Mouse (Mus musculus) stomach, postnatal 0 days (tissue): ENCODE measurements around the gene Sec22c. TPM values are rescaled to one million over a fixed set of nuclear protein-coding genes. Genes with fewer than 3 reads are reported as not detected.

Experiments used
- ATAC-seq: fragments of 200-750 bp; cut with Nextera tagmentation; 2 replicates; pipeline ENCODE4 v1.8.0; 2017; ENCODE audit not compliant: low FRiP score, low TSS enrichment
- DNase-seq: peaks from one replicate; pipeline ENCODE4 v3.0.0-alpha.2; 2016; ENCODE audit warnings: low spot score
- H3K27ac ChIP-seq: fragments of 300-500 bp; sonication (generic); replicated peaks from 2 replicates; pipeline ENCODE4 v1.5.1; 2014; ENCODE audit warnings: mild to moderate bottlenecking, control low read depth
- H3K27me3 ChIP-seq: fragments of 300-500 bp; sonication (generic); 2 replicates; pipeline ENCODE4 v1.6.1; 2014; ENCODE audit warnings: low read length; ENCODE audit not compliant: control insufficient read depth, insufficient read depth
- H3K36me3 ChIP-seq: fragments of 300-500 bp; sonication (generic); 2 replicates; pipeline ENCODE4 v1.6.1; 2014; ENCODE audit warnings: low read length, mixed read lengths; ENCODE audit not compliant: control insufficient read depth, insufficient read depth
- H3K4me1 ChIP-seq: fragments of 300-500 bp; sonication (generic); replicated peaks from 2 replicates; pipeline ENCODE4 v1.6.1; 2014; ENCODE audit warnings: antibody characterized with exemption; ENCODE audit not compliant: control insufficient read depth, insufficient read depth
- H3K4me2 ChIP-seq: fragments of 300-500 bp; sonication (generic); replicated peaks from 2 replicates; pipeline ENCODE4 v1.6.1; 2014; ENCODE audit warnings: low read depth, mild to moderate bottlenecking, control low read depth, moderate library complexity
- H3K4me3 ChIP-seq: fragments of 300-500 bp; sonication (generic); 2 replicates; pipeline ENCODE4 v1.5.1; 2014; ENCODE audit warnings: low read depth, low read length, control low read depth
- H3K9ac ChIP-seq: fragments of 300-500 bp; sonication (generic); 2 replicates; pipeline ENCODE4 v1.6.1; 2014; ENCODE audit warnings: mild to moderate bottlenecking, low read length, control low read depth, mixed read lengths
- H3K9me3 ChIP-seq: fragments of 300-500 bp; sonication (generic); 2 replicates; pipeline ENCODE4 v1.6.1; 2016; ENCODE audit warnings: low read length; ENCODE audit not compliant: control insufficient read depth
- CTCF ChIP-seq: IDR thresholded peaks from 2 replicates; pipeline ENCODE4 v1.5.1; 2016; ENCODE audit warnings: antibody characterized with exemption, low read depth, mild to moderate bottlenecking, moderate library complexity
- EP300 ChIP-seq: optimal IDR thresholded peaks from 2 replicates; pipeline ENCODE3; 2016; ENCODE audit warnings: antibody characterized with exemption
- WGBS: fragments of 180-500 bp; shearing (Covaris S2); extraction: QIAGEN DNeasy Blood & Tissue Kit; methylation state at CpG from one replicate; pipeline ENCODE4 v1.1.7; 2014; 5-methylcytosine and 5-hydroxymethylcytosine counted together
- polyA plus RNA-seq: library from polyadenylated mRNA; unstranded; fragments of >200 nt; fragmentation: Nextera tagmentation; extraction: Ambion mirVana; gene quantifications from 2 replicates; pipeline ENCODE4 v1.2.1, GENCODE M21; 2015

The Sec22c gene
- polyA plus RNA-seq, 1 experiment from 2014 or later = 6.8 TPM

DNA sequence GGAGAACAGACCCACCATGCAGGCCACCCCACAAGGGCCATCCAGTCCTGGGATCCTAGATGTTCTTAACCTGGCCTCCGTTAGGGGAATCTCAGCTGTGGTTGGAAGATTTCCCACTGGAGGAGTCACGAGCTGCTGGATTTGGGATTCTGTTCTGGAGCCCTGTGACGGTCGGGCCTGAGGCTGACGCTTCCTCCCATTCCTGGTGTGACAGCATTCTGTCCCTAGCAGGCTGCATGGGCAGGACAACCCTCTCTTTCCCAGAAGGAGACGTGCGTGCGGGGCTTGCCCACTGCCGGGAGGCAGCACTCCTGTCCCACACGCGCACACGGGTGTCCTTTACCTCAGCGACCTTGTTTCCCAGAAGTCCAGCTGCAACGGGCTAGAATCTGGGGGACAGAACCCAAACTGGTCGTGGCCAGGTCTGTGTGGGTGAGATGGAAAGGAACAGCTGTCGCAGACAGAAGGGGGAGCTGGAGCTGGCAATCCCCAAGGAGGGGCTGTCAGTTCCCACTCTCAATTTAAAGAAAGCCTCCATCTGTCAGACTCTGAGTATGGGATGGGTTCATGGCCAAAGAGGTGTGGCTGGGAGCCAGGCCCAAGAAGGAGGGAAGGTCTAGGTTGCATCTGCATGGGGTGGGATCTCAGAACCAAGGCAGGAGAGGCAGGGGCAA, 38.2 kb downstream of the Sec22c start:
- ATAC-seq (no peak), DNase-seq (no peak)
- Histone ChIP-seq H3K36me3 (no peaks in the 10 kb centered on the region), H3K9me3 (no peaks in the 10 kb centered on the region), H3K4me2 (no peak overlapping the region), H3K27ac (no peak overlapping the region), H3K27me3 (no peaks in the 10 kb centered on the region), H3K9ac (no peak overlapping the region), H3K4me3 (no peak overlapping the region), H3K4me1 (0 out of 2 replicates have a peak, but pooled peaks cover 2% of the 10 kb centered on the region)
- 57% methylated on average over 16 of the region's 16 CpGs for WGBS
- no peak for TF ChIP-seq EP300
- TF ChIP-seq CTCF = no peak

DNA sequence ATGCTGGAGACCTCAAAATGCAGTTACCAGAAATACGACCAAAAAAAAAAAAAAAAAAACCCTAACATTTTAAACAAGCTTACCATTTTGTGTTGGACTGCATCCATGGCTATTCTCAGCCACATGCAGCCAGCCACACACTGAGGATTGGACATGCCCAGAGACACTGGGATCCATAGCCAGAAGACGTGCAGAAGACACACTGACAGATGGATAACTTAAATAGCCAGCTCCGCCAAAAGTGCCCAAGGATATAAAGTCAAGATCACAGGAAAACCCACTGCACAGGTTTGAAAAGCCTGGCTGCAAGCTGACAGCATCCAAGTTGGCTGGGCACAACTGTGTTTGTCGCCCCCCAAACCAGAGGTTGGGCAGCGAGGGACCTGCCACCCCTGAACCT, 41.2 kb downstream of the Sec22c start:
- Histone ChIP-seq H3K27ac (no peak overlapping the region), H3K9ac (no peak overlapping the region), H3K4me2 (no peak overlapping the region), H3K36me3 (no peaks in the 10 kb centered on the region), H3K9me3 (no peaks in the 10 kb centered on the region), H3K4me1 (no peaks in the 10 kb centered on the region), H3K4me3 (no peak overlapping the region), H3K27me3 (no peaks in the 10 kb centered on the region)
- TF ChIP-seq EP300 = no peak
- no peak for TF ChIP-seq CTCF
- DNase-seq (no peak), ATAC-seq (no peak)
- WGBS = 74% methylated on average over 5 of the region's 5 CpGs

DNA sequence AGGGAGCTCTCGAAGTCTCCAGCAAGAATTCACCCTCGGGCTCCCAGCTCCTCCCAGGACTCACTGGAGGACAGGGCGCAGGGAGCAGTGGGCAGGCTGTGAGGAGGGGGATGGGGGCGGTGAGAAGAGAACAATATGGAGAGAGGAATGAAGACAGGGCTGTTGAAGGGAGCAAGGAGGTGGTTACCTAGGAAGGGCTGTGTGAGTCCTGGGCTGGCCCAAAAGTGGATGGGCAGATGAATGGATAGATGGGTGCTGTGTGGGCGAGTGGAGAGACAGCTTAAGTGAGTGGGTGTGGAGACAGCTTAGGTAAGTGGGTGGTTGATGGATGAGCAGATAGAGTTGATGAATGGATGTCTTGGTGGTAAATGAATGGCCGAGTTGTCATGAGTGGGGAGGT, 41.8 kb downstream of the Sec22c start:
- Histone ChIP-seq H3K27me3 (no peaks in the 10 kb centered on the region), H3K36me3 (no peaks in the 10 kb centered on the region), H3K27ac (no peak overlapping the region), H3K4me3 (no peak overlapping the region), H3K9me3 (no peaks in the 10 kb centered on the region), H3K4me2 (no peak overlapping the region), H3K9ac (no peak overlapping the region), H3K4me1 (no peaks in the 10 kb centered on the region)
- DNase-seq = no peak
- no peak for ATAC-seq
- WGBS = 70% methylated on average over 6 of the region's 6 CpGs
- TF ChIP-seq CTCF (no peak), EP300 (no peak)

DNA sequence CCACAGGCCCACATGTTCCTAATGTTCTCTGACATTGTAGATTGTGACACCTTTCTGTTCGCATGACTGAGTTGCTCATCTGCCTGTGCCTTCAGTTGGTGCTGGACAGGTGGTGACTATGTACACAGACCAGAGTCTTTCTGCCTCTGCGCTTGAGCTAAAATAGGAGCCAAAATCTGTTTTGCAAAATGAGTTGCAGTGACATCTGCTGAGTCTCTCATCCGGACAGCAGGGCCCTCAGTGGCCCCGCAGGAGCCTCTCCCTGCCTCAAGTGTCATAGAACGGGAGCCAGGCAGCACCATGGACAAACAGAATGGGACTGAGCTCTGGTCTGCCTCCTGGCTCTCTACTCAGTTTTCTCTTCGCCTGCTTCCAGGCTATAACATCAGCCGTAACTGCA, 45.5 kb downstream of the Sec22c start:
- Histone ChIP-seq H3K9ac (no peak overlapping the region), H3K36me3 (no peaks in the 10 kb centered on the region), H3K27me3 (no peaks in the 10 kb centered on the region), H3K4me1 (no peaks in the 10 kb centered on the region), H3K4me3 (no peak overlapping the region), H3K4me2 (no peak overlapping the region), H3K27ac (no peak overlapping the region), H3K9me3 (no peaks in the 10 kb centered on the region)
- TF ChIP-seq EP300 (no peak), CTCF (no peak)
- DNase-seq = no peak
- ATAC-seq = no peak
- 75% methylated on average over 7 of the region's 7 CpGs for WGBS

DNA sequence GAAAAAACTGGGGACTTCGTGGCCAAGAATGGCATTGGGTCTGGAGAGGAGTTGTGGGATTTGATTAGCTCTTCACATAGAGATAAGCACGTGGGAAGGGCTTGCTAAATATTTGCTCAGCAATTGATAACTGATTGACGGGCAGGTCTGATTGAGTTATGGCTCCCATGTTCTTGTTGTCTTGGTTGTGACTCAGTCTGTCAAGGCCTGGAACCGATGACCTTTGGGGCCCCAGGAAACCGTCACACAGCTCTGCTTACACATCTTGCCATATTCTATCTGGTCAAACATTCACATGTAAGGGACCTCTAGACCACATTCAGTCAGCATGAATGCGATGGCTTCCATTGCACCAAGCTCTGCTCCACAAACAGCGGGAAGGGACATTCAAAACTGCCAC, 47.0 kb downstream of the Sec22c start:
- Histone ChIP-seq H3K4me1 (no peaks in the 10 kb centered on the region), H3K27me3 (no peaks in the 10 kb centered on the region), H3K4me3 (no peak overlapping the region), H3K36me3 (no peaks in the 10 kb centered on the region), H3K9me3 (no peaks in the 10 kb centered on the region), H3K9ac (no peak overlapping the region), H3K4me2 (no peak overlapping the region), H3K27ac (no peak overlapping the region)
- DNase-seq (no peak), ATAC-seq (no peak)
- no peak for TF ChIP-seq CTCF
- no peak for TF ChIP-seq EP300
- 54% methylated on average over 7 of the region's 7 CpGs for WGBS

DNA sequence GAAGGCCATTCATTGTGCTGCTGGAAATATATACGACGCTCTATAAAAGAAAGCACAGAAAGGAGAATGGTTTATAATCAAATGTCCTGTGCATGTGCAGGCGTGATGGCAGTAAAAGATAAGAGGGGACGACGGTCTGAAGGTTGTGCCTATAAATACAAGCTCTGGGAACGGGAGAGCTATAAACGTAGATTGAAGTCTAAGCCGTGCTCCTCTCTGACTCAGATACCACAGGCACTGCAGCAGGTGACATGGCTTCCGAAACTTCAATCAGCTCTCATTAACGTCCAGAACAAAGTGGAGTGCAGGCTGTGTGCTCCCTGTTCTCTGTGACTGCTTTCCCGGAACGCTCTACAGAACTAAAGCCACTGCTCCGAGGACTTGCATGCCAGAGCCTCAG, 48.1 kb downstream of the Sec22c start:
- Histone ChIP-seq H3K4me3 (no peak overlapping the region), H3K27ac (no peak overlapping the region), H3K4me2 (no peak overlapping the region), H3K9me3 (no peaks in the 10 kb centered on the region), H3K36me3 (no peaks in the 10 kb centered on the region), H3K4me1 (no peaks in the 10 kb centered on the region), H3K9ac (no peak overlapping the region), H3K27me3 (no peaks in the 10 kb centered on the region)
- DNase-seq (no peak), ATAC-seq (no peak)
- TF ChIP-seq EP300 = no peak
- no peak for TF ChIP-seq CTCF
- WGBS = 62% methylated on average over 13 of the region's 13 CpGs
